Mouse (Mus musculus) hindbrain, postnatal 0 days (tissue): ENCODE measurements around the gene Shf. TPM values are rescaled to one million over a fixed set of nuclear protein-coding genes. Genes with fewer than 3 reads are reported as not detected.
A peak's percentile ranks its signal among the peaks of the same experiment; 100 is the strongest.

Experiments used
- ATAC-seq: fragments of 200-750 bp; cut with Nextera tagmentation; 2 replicates; pipeline ENCODE4 v1.8.0; 2017; ENCODE audit warnings: mild to moderate bottlenecking, moderate TSS enrichment, moderate library complexity
- DNase-seq: peaks from one replicate; pipeline ENCODE4 v3.0.0-alpha.2; 2015; ENCODE audit warnings: low spot score
- H3K27ac ChIP-seq: fragments of 300-500 bp; sonication (generic); 2 replicates; pipeline ENCODE4 v1.5.1; 2014; ENCODE audit warnings: mild to moderate bottlenecking
- H3K27me3 ChIP-seq: fragments of 300-500 bp; sonication (generic); 2 replicates; pipeline ENCODE4 v1.6.1; 2014; ENCODE audit warnings: low read length, mixed read lengths; ENCODE audit not compliant: insufficient read depth
- H3K36me3 ChIP-seq: fragments of 300-500 bp; sonication (generic); 2 replicates; pipeline ENCODE4 v1.6.1; 2014; ENCODE audit warnings: low read length, mixed read lengths; ENCODE audit not compliant: insufficient read depth
- H3K4me1 ChIP-seq: fragments of 300-500 bp; sonication (generic); 2 replicates; pipeline ENCODE4 v1.6.1; 2014; ENCODE audit warnings: antibody characterized with exemption, low read length, mixed read lengths; ENCODE audit not compliant: insufficient read depth
- H3K4me2 ChIP-seq: fragments of 300-500 bp; sonication (generic); 2 replicates; pipeline ENCODE4 v1.6.1; 2014; ENCODE audit warnings: low read depth, mild to moderate bottlenecking, low read length, moderate library complexity, mixed read lengths
- H3K4me3 ChIP-seq: fragments of 300-500 bp; sonication (generic); 2 replicates; pipeline ENCODE4 v1.5.1; 2014; ENCODE audit warnings: low read length
- H3K9ac ChIP-seq: fragments of 300-500 bp; sonication (generic); replicated peaks from 2 replicates; pipeline ENCODE4 v1.6.1; 2014; ENCODE audit warnings: mild to moderate bottlenecking, low read length, moderate library complexity, mixed read lengths
- H3K9me3 ChIP-seq: fragments of 300-500 bp; sonication (generic); 2 replicates; pipeline ENCODE4 v1.6.1; 2016; ENCODE audit warnings: low read length, mixed read lengths
- CTCF ChIP-seq: IDR thresholded peaks from 2 replicates; pipeline ENCODE4 v1.5.1; 2016; ENCODE audit warnings: antibody characterized with exemption, control low read depth, low read depth
- WGBS: fragments of 180-500 bp; shearing (Covaris S2); extraction: QIAGEN DNeasy Blood & Tissue Kit; methylation state at CpG from one replicate; pipeline ENCODE4 v1.1.7; 2014; 5-methylcytosine and 5-hydroxymethylcytosine counted together
- polyA plus RNA-seq: library from polyadenylated mRNA; unstranded; fragments of >200 nt; fragmentation: Nextera tagmentation; extraction: Ambion mirVana; gene quantifications from 2 replicates; pipeline ENCODE4 v1.2.1, GENCODE M21; 2015
- total RNA-seq: library from RNA; depleted of rRNA; stranded (reverse); fragments of >200 nt; gene quantifications from 2 replicates; pipeline ENCODE4 v1.2.3, GENCODE M21; 2014

Gene Shf
- total and polyA plus RNA-seq, 2 experiments from 2014 or later, result 12.2 to 134 TPM

DNA sequence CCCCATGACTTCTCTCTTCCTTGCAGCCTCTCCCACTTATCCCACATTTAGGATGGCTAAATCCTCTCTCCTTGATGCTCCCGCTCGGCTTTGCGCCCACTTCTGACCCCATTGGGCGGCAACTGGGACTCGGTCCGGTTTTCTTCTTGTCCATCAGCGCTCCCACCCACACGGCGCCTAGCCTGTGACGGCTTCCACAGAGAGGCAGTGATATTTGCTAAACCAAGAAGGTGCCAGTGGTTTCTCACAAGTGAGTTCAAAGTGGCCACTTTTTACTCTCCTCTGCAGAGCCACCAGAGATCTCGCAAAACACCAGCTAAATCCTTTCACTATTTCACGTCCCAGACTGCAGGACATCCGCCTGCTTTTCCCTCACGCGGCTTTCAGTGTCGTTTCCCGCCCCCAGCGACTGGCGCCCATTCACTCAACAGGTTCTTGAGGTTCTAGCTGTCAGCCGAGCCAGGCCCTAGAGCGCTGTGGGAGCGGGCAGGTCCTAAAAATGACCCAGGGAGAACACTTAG lies 7.1 kb upstream of the Shf start:
- no peaks in the 10 kb centered on the region for H3K27me3 ChIP-seq
- ATAC-seq, result no peak
- peaks cover 8% of the 10 kb centered on the region for H3K4me1 ChIP-seq
- peak overlapping the region; percentile 74 for H3K4me3 ChIP-seq
- 1% methylated on average over 22 of the region's 22 CpGs for WGBS
- H3K9ac ChIP-seq, result peak overlapping the region; percentile 75
- peak; percentile 61 for DNase-seq
- TF ChIP-seq CTCF, result no peak
- H3K36me3 ChIP-seq, result no peaks in the 10 kb centered on the region
- H3K4me2 ChIP-seq, result peak overlapping the region; percentile 89
- peak overlapping the region; percentile 92 for H3K27ac ChIP-seq
- no peaks in the 10 kb centered on the region for H3K9me3 ChIP-seq

DNA sequence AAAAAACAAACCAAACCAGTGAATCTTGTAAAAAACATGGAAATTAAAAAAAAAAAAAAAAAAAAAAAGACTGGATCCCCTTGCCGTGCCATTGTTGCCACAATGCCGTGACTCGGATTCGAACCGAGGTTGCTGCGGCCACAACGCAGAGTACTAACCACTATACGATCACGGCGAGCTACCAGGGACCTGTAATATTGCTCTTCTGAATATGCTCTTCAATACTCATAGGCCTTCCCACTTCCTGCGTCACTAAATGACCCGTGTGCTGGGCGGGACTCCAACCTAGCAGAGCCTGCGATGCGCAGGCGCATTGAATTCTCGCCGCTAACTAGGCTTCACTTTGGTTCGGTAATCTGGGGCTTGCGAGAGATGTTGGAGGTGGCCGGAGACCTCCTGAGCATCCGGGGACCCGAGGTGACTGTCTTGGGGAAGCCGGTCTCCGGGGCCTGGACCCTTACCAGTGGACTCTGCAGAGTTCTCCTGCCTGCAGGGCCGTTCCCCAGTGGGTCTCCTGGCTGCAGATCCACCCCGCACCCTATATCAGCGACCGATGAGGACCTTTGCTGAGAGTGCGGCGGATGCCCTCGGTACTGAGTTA lies 6.5 kb upstream of the Shf start:
- H3K27me3 ChIP-seq, result no peaks in the 10 kb centered on the region
- under 1% methylated on average over 32 of the region's 32 CpGs for WGBS
- no peaks in the 10 kb centered on the region for H3K9me3 ChIP-seq
- no peak for TF ChIP-seq CTCF
- peak overlapping the region; percentile 89 for H3K4me2 ChIP-seq
- H3K4me1 ChIP-seq, result peaks cover 8% of the 10 kb centered on the region
- DNase-seq (peak; percentile 98), ATAC-seq (peak; percentile 89)
- no peaks in the 10 kb centered on the region for H3K36me3 ChIP-seq
- H3K9ac ChIP-seq, result peak overlapping the region; percentile 75
- peak overlapping the region; percentile 92 for H3K27ac ChIP-seq
- peak overlapping the region; percentile 74 for H3K4me3 ChIP-seq

DNA sequence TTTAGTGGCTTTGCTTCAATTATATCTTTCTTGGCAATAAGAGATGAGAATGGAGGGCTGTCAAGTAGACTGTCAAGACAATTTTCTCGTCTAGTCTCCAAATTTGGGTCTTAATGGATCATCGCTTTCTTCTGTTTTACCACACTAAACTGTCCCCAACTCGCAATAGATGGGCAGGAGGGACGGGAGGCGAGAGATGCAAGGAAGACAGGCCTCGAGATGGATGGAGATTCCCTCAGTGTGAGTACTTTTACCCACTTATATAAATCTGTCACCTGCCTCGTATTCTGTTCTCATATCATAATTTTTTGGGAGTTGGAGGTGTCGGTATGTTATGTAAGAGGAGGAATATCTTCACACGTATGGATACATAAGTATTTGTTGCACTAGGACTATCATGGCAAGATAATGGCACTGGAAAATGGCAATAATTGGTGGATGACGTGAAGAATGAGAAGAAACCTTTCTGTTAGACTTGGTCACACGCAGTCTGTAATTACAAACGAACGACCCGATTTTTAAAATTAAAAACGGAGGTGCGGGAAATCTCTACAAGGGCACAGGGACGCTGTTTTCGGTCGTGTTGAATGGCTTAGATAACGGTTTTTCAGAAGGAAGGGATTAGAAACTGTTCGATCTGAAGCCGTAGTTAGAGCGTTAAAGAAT lies 5.8 kb upstream of the Shf start:
- ATAC-seq, result no peak
- WGBS, result 11% methylated on average over 23 of the region's 23 CpGs
- no peaks in the 10 kb centered on the region for H3K9me3 ChIP-seq
- H3K27me3 ChIP-seq, result no peaks in the 10 kb centered on the region
- TF ChIP-seq CTCF, result no peak
- H3K4me1 ChIP-seq, result peaks cover 8% of the 10 kb centered on the region
- peak overlapping the region; percentile 74 for H3K4me3 ChIP-seq
- H3K27ac ChIP-seq, result peak overlapping the region; percentile 74
- peak; percentile 50 for DNase-seq
- peak overlapping the region; percentile 55 for H3K4me2 ChIP-seq
- H3K9ac ChIP-seq, result peak overlapping the region; percentile 59
- no peaks in the 10 kb centered on the region for H3K36me3 ChIP-seq

DNA sequence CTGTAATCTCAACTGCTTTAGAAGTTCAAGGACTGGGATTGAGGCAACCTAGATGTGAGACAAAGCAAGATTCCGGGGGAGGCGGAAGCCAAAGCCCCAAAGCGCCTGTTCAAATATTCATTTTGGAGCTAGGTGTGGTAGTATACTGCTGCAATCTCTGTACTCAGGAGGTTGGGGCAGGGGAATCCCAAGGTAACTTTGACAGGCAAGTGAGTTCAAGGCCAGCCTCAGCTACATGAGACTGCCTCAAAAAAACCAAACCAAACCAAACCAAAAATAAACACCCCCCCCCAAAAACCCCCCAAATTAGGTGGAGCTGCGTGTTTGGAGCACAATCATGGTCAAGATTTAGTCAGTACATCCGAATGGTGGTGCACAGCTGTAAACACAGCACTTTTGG lies 5.0 kb upstream of the Shf start:
- ATAC-seq (no peak), DNase-seq (no peak)
- Histone ChIP-seq H3K36me3 (no peaks in the 10 kb centered on the region), H3K4me2 (peak overlapping the region; percentile 55; the same call in 1 of the 2 replicates), H3K9ac (no peak overlapping the region), H3K27me3 (no peaks in the 10 kb centered on the region), H3K9me3 (no peaks in the 10 kb centered on the region), H3K4me3 (no peak overlapping the region), H3K4me1 (peaks cover 8% of the 10 kb centered on the region), H3K27ac (no peak overlapping the region)
- no peak for TF ChIP-seq CTCF
- WGBS, result 83% methylated on average over 5 of the region's 5 CpGs

DNA sequence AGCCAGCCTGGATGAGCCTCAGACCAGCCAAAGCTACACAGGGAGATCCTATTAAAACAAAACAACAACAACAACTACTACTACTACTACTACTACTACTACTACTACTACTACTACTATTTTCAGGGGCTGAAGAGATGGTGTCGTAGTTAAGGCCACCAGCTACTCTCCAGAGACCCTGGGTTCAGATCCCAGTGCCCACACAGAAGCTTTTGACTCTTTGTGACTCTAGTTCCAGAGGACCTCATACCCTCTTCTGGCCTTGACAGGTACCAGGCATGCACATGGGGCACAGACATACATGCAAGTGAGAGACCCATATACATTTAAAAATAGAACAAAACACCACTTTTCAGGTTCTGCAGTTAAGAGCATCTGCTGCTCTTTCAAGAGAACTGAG lies 3.6 kb upstream of the Shf start:
- no peak for DNase-seq
- 94% methylated on average over 1 of the region's 1 CpGs for WGBS

DNA sequence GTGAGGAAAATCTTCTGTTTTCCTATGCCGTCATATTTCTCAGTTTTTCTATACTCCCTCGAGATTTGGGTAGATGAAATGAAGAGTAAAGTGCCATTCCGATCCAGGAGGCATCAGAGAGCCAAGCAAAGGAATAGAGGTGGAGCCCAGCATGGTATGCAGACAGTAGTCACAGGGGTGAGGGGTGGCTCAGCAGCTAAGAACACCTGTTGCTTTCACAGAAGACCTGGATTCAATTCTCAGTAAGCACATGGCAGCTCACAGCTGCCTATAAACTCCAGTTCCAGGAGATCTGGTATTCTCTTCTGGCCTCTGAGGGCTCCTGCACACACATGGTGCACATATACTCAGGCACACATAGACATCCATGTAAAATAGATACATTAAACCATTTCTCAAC lies 3.1 kb upstream of the Shf start:
- Histone ChIP-seq H3K27ac (no peak overlapping the region), H3K36me3 (no peaks in the 10 kb centered on the region)

More for the DNA sequence above, 3.6 kb upstream of the Shf start:
- peaks cover 3% of the 10 kb centered on the region; the same call in 1 of the 2 replicates for H3K4me1 ChIP-seq
- H3K27ac ChIP-seq, result no peak overlapping the region
- TF ChIP-seq CTCF, result no peak
- no peak overlapping the region for H3K4me3 ChIP-seq
- no peaks in the 10 kb centered on the region for H3K9me3 ChIP-seq
- no peak overlapping the region for H3K4me2 ChIP-seq
- H3K27me3 ChIP-seq, result no peaks in the 10 kb centered on the region
- H3K9ac ChIP-seq, result no peak overlapping the region
- no peak for ATAC-seq
- H3K36me3 ChIP-seq, result no peaks in the 10 kb centered on the region

More for the DNA sequence above, 3.1 kb upstream of the Shf start:
- H3K9me3 ChIP-seq, result no peaks in the 10 kb centered on the region
- H3K27me3 ChIP-seq, result no peaks in the 10 kb centered on the region
- H3K4me3 ChIP-seq, result no peak overlapping the region
- ATAC-seq (no peak), DNase-seq (no peak)
- 75% methylated on average over 3 of the region's 3 CpGs for WGBS
- H3K4me2 ChIP-seq, result no peak overlapping the region
- peaks cover 4% of the 10 kb centered on the region; the same call in 1 of the 2 replicates for H3K4me1 ChIP-seq
- no peak overlapping the region for H3K9ac ChIP-seq
- TF ChIP-seq CTCF, result no peak
